Mouse (Mus musculus): ENCODE measurements around the gene Rsad2. TPM values are rescaled to one million over a fixed set of nuclear protein-coding genes. Genes with fewer than 3 reads are reported as not detected.
"Not testable (repeated sequence)": the region's sequence is repeated elsewhere in the genome, so short reads cannot be mapped to it uniquely, and the experiment has no call there.

The Rsad2 gene
- polyA plus RNA-seq (2012; rRNA removed): 0.81 and 0.94 TPM in 2 replicates

- H3K27ac ChIP-seq (ENCODE audit: insufficient read depth, low read length): no peak within 1 kb of the TSS
- H3K4me1 ChIP-seq (ENCODE audit: control insufficient read depth, insufficient read depth, low read length): no peaks in the 10 kb centered on the region
- no peak for TF ChIP-seq POLR2A (IDR thresholded peaks at IDR 0.05; ENCODE audit: extremely low read depth, insufficient read depth, low read length)
- TF ChIP-seq CTCF (IDR thresholded peaks at IDR 0.05; ENCODE audit: extremely low read depth, insufficient read depth, low read length): no peak
- peak within 1 kb of the TSS; percentile 6; the same call in 1 of the 2 replicates for H3K4me3 ChIP-seq (ENCODE audit: insufficient read depth, low read length)
These were observed at the start of gene Rsad2 for GRCm38 (mm10) chr12:26456028-26456698. TSS of gene Rsad2 (minus strand) at chr12:26456452.

DNA sequence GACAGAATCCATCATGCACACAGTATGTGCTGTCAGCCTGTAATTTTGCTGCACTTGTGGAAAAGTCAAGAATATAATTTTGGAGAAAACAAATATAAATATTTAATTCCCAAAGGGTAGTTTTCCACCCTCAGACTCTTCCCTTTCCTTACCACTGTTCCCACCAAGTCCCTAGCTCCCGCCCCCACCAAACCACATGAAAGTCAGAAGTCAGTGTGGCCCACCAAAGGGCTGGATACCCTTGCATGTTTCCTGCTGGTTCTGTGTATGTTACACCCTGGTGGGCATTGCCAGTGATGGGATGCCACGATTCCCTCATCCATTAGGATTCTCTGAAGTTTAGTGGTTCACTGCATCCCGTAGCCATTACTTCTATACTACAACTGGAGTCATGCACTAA, 44.8 kb upstream of the Rsad2 start:
- TF ChIP-seq CTCF (IDR thresholded peaks at IDR 0.05; ENCODE audit: extremely low read depth, insufficient read depth, low read length) (no peak), POLR2A (IDR thresholded peaks at IDR 0.05; ENCODE audit: extremely low read depth, insufficient read depth, low read length) (no peak)
- Histone ChIP-seq H3K4me1 (ENCODE audit: control insufficient read depth, insufficient read depth, low read length) (no peaks in the 10 kb centered on the region), H3K4me3 (ENCODE audit: insufficient read depth, low read length) (no peak overlapping the region), H3K27ac (ENCODE audit: insufficient read depth, low read length) (no peak overlapping the region)

GRCm38 (mm10) chr12:26489942-26490341, 33.7 kb upstream of the Rsad2 start:
- TF ChIP-seq POLR2A (IDR thresholded peaks at IDR 0.05; ENCODE audit: extremely low read depth, insufficient read depth, low read length) (no peak), CTCF (IDR thresholded peaks at IDR 0.05; ENCODE audit: extremely low read depth, insufficient read depth, low read length) (no peak)
- H3K4me1 ChIP-seq (ENCODE audit: control insufficient read depth, insufficient read depth, low read length): no peaks in the 10 kb centered on the region
- H3K4me3 ChIP-seq (ENCODE audit: insufficient read depth, low read length): no peak overlapping the region
- H3K27ac ChIP-seq (ENCODE audit: insufficient read depth, low read length): no peak overlapping the region

DNA sequence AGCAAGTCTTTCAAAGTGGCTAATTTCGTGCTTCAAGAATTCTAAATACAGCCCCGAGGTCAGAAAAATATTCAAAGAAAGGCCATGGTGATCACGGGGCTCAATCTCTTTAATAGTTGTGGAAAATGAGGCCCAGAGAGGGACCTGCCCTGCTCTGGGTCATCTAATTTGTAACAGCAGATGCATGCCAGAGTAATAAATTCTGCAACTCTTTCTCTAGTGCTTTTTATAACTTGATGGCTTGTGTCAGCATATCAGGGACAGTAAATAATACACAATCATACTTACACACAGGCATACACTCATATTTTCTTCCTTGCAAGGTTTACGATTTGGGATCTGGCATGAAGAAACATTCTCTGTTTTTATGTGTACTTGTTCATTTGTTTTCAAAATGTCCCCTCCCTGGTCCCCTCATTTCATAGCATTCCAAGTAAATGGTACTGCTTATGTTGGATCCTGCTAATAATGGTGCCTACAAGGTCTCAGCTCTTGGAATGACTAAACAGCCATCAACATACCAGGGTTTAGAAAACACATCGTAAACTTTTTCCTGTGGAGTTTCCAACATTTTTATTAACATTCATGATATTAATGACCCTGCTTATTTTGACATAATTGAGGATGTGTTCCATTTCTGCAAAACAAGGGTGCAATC, 32.5 kb upstream of the Rsad2 start:
- Histone ChIP-seq H3K4me3 (ENCODE audit: insufficient read depth, low read length) (no peak overlapping the region), H3K4me1 (ENCODE audit: control insufficient read depth, insufficient read depth, low read length) (no peaks in the 10 kb centered on the region), H3K27ac (ENCODE audit: insufficient read depth, low read length) (no peak overlapping the region)
- TF ChIP-seq POLR2A (IDR thresholded peaks at IDR 0.05; ENCODE audit: extremely low read depth, insufficient read depth, low read length) (no peak), CTCF (IDR thresholded peaks at IDR 0.05; ENCODE audit: extremely low read depth, insufficient read depth, low read length) (no peak)

- TF ChIP-seq POLR2A (IDR thresholded peaks at IDR 0.05; ENCODE audit: extremely low read depth, insufficient read depth, low read length) (no peak), CTCF (IDR thresholded peaks at IDR 0.05; ENCODE audit: extremely low read depth, insufficient read depth, low read length) (peak; percentile 72)
- no peak overlapping the region for H3K27ac ChIP-seq (ENCODE audit: insufficient read depth, low read length)
- H3K4me3 ChIP-seq (ENCODE audit: insufficient read depth, low read length): no peak overlapping the region
- H3K4me1 ChIP-seq (ENCODE audit: control insufficient read depth, insufficient read depth, low read length): no peaks in the 10 kb centered on the region
These were observed 31.8 kb upstream of the Rsad2 start for GRCm38 (mm10) chr12:26487874-26488616.

GRCm38 (mm10) chr12:26485738-26486580, 29.7 kb upstream of the Rsad2 start:
- not testable (repeated sequence) for H3K27ac ChIP-seq (ENCODE audit: insufficient read depth, low read length); H3K4me1 ChIP-seq (ENCODE audit: control insufficient read depth, insufficient read depth, low read length); H3K4me3 ChIP-seq (ENCODE audit: insufficient read depth, low read length)

GRCm38 (mm10) chr12:26478196-26479004, 22.1 kb upstream of the Rsad2 start:
- Histone ChIP-seq H3K4me1 (ENCODE audit: control insufficient read depth, insufficient read depth, low read length) (peaks cover 1% of the 10 kb centered on the region; the same call in 1 of the 2 replicates), H3K27ac (ENCODE audit: insufficient read depth, low read length) (no peak overlapping the region), H3K4me3 (ENCODE audit: insufficient read depth, low read length) (no peak overlapping the region)
- TF ChIP-seq POLR2A (IDR thresholded peaks at IDR 0.05; ENCODE audit: extremely low read depth, insufficient read depth, low read length) (no peak), CTCF (IDR thresholded peaks at IDR 0.05; ENCODE audit: extremely low read depth, insufficient read depth, low read length) (no peak)

- H3K27ac ChIP-seq (ENCODE audit: insufficient read depth, low read length): no peak overlapping the region
- H3K4me1 ChIP-seq (ENCODE audit: control insufficient read depth, insufficient read depth, low read length): peaks cover 1% of the 10 kb centered on the region; the same call in 1 of the 2 replicates
- no peak for TF ChIP-seq POLR2A (IDR thresholded peaks at IDR 0.05; ENCODE audit: extremely low read depth, insufficient read depth, low read length)
- no peak for TF ChIP-seq CTCF (IDR thresholded peaks at IDR 0.05; ENCODE audit: extremely low read depth, insufficient read depth, low read length)
- H3K4me3 ChIP-seq (ENCODE audit: insufficient read depth, low read length): no peak overlapping the region
These were observed 20.9 kb upstream of the Rsad2 start for GRCm38 (mm10) chr12:26477198-26477597.
